In genomic region chr7:72391323-72391722, GRCm38 (mm10) we compare ENCODE assay signal across 8 mouse cellular contexts.
DNase-seq lines count a peak whose midpoint lies in the region; ATAC-seq lines count a peak whose summit lies in the region.

No protein-coding gene starts in this region.

- H3K9ac ChIP-seq in hindbrain, embryonic 11.5 days (ENCODE audit: low read depth, low read length) = no peak overlapping the region
- H3K9ac ChIP-seq in hindbrain, embryonic 12.5 days = no peak overlapping the region
- H3K9ac ChIP-seq in neural tube, embryonic 11.5 days (ENCODE audit: low read length) = no peak overlapping the region

- no peaks in the 10 kb centered on the region for H3K27me3 ChIP-seq in hindbrain, embryonic 11.5 days (ENCODE audit: control insufficient read depth, insufficient read depth, low read length)
- no peaks in the 10 kb centered on the region for H3K27me3 ChIP-seq in hindbrain, embryonic 12.5 days
- H3K27me3 ChIP-seq in neural tube, embryonic 11.5 days (ENCODE audit: control insufficient read depth, insufficient read depth, low read length) = no peaks in the 10 kb centered on the region

- ATAC-seq in hindbrain, embryonic 11.5 days (ENCODE audit: low FRiP score) = 0 out of 2 replicates have a peak, but pooled peaks have one; percentile 53
- no peak for ATAC-seq in hindbrain, embryonic 12.5 days (ENCODE audit: low FRiP score)
- peak; percentile 81 for ATAC-seq in granulocyte monocyte progenitor cell, adult 5-6 weeks (replicated peaks; ENCODE audit: poor library complexity, severe bottlenecking)
- ATAC-seq in neural tube, embryonic 11.5 days (ENCODE audit: insufficient read depth, low FRiP score, low TSS enrichment) = peak; percentile 45; the same call in 1 of the 2 replicates
- no peak for ATAC-seq in inflammation-experienced regulatory T-cells, adult 6 months

- H3K36me3 ChIP-seq in hindbrain, embryonic 11.5 days (ENCODE audit: control insufficient read depth, insufficient read depth, low read length) = no peaks in the 10 kb centered on the region
- no peaks in the 10 kb centered on the region for H3K36me3 ChIP-seq in hindbrain, embryonic 12.5 days
- H3K36me3 ChIP-seq in neural tube, embryonic 11.5 days (ENCODE audit: control insufficient read depth, insufficient read depth, low read length) = no peaks in the 10 kb centered on the region

- H3K9me3 ChIP-seq in hindbrain, embryonic 11.5 days (ENCODE audit: control insufficient read depth, low read length) = no peaks in the 10 kb centered on the region
- no peaks in the 10 kb centered on the region for H3K9me3 ChIP-seq in hindbrain, embryonic 12.5 days (replicated peaks)
- no peaks in the 10 kb centered on the region for H3K9me3 ChIP-seq in neural tube, embryonic 11.5 days (ENCODE audit: control insufficient read depth, low read length)

- no peak overlapping the region for H3K27ac ChIP-seq in hindbrain, embryonic 11.5 days (ENCODE audit: low read depth, low read length)
- no peak overlapping the region for H3K27ac ChIP-seq in hindbrain, embryonic 12.5 days
- no peak overlapping the region for H3K27ac ChIP-seq in neural tube, embryonic 11.5 days (ENCODE audit: low read depth, low read length)

- H3K4me3 ChIP-seq in hindbrain, embryonic 11.5 days (ENCODE audit: low read depth, low read length) = no peak overlapping the region
- no peak overlapping the region for H3K4me3 ChIP-seq in hindbrain, embryonic 12.5 days
- no peak overlapping the region for H3K4me3 ChIP-seq in neural tube, embryonic 11.5 days (ENCODE audit: low read depth, low read length)

- H3K4me2 ChIP-seq in hindbrain, embryonic 11.5 days (replicated peaks; ENCODE audit: low read depth, low read length) = no peak overlapping the region
- no peak overlapping the region for H3K4me2 ChIP-seq in hindbrain, embryonic 12.5 days (replicated peaks)
- H3K4me2 ChIP-seq in neural tube, embryonic 11.5 days (ENCODE audit: low read depth) = no peak overlapping the region

- 36% methylated on average over 7 of the region's 7 CpGs for WGBS in hindbrain, embryonic 11.5 days
- whole genome bisulfite sequencing in hindbrain, embryonic 12.5 days = 42% methylated on average over 7 of the region's 7 CpGs
- WGBS in neural tube, embryonic 11.5 days = 47% methylated on average over 7 of the region's 7 CpGs

- H3K4me1 ChIP-seq in hindbrain, embryonic 11.5 days (replicated peaks; ENCODE audit: control insufficient read depth, insufficient read depth, low read length) = no peaks in the 10 kb centered on the region
- H3K4me1 ChIP-seq in hindbrain, embryonic 12.5 days = no peaks in the 10 kb centered on the region
- no peaks in the 10 kb centered on the region for H3K4me1 ChIP-seq in neural tube, embryonic 11.5 days (ENCODE audit: control insufficient read depth, insufficient read depth, low read length)

- peak; percentile 74 for DNase-seq in hindbrain, embryonic 11.5 days (ENCODE audit: low spot score)
- DNase-seq in A20 (ENCODE audit: low read depth, low spot score) = peak; percentile 49
- DNase-seq in WW6 (ENCODE audit: low read depth, low spot score) = peak; percentile 39
- DNase-seq in neural tube, embryonic 11.5 days (ENCODE audit: low spot score) = peak; percentile 55
- no peak for DNase-seq in MN1 (ENCODE audit: low spot score)

Comparison
In these comparisons a context has a peak if more than half of its experiments do, and no peak if none do; other contexts are left out.
1. ATAC-seq: peak in hindbrain, embryonic 11.5 days (single experiment), granulocyte monocyte progenitor cell, adult 5-6 weeks (single experiment) and neural tube, embryonic 11.5 days (single experiment); none in hindbrain, embryonic 12.5 days (single experiment) and inflammation-experienced regulatory T-cells, adult 6 months (single experiment).